Comparison of ENCODE assay signal across 9 mouse cellular contexts in genomic region chr8:124171557-124172528, GRCm38 (mm10). TPM values are rescaled to one million over a fixed set of nuclear protein-coding genes. Genes with fewer than 3 reads are reported as not detected.
DNase-seq lines count a peak whose midpoint lies in the region; ATAC-seq lines count a peak whose summit lies in the region.
"Had no signal": no experiment of that assay in that cellular context is flagged by ENCODE, and none has a peak within 500 bp of the region (broad histone marks: within the 10 kb centered on the region; RNA-seq: fewer than 3 reads in every experiment).

No protein-coding gene starts in this region.

- DNase-seq in forebrain, embryonic 11.5 days (ENCODE audit: low spot score), result no peak
- DNase-seq in limb, embryonic 10.5 days (ENCODE audit: low spot score), result no peak
- peak; percentile 91 for DNase-seq in embryonic facial prominence, embryonic 14.5 days (ENCODE audit: low spot score)
- DNase-seq in frontal cortex, postnatal 10 days (ENCODE audit: low spot score in 2 of 2), result no peak

- 47% methylated on average over 17 of the region's 17 CpGs for WGBS in forebrain, embryonic 15.5 days
- 73% methylated on average over 17 of the region's 17 CpGs for WGBS in forebrain, embryonic 11.5 days
- 56% methylated on average over 17 of the region's 17 CpGs for WGBS in limb, embryonic 13.5 days
- 86% methylated on average over 17 of the region's 17 CpGs for WGBS in limb, embryonic 10.5 days
- WGBS in embryonic facial prominence, embryonic 14.5 days, result 42% methylated on average over 17 of the region's 17 CpGs
- WGBS in neural tube, embryonic 14.5 days, result 57% methylated on average over 17 of the region's 17 CpGs

- H3K4me2 ChIP-seq in forebrain, embryonic 15.5 days (replicated peaks), result no peak overlapping the region
- no peak overlapping the region for H3K4me2 ChIP-seq in forebrain, embryonic 11.5 days (ENCODE audit: low read depth, low read length, severe bottlenecking)
- H3K4me2 ChIP-seq in limb, embryonic 13.5 days (replicated peaks), result peak overlapping the region; percentile 25; the same call in 1 of the 2 replicates
- peak overlapping the region; percentile 23; the same call in 1 of the 2 replicates for H3K4me2 ChIP-seq in embryonic facial prominence, embryonic 14.5 days (ENCODE audit: low read depth, low read length)
- no peak overlapping the region for H3K4me2 ChIP-seq in neural tube, embryonic 14.5 days (ENCODE audit: low read depth, low read length)

- peak overlapping the region; percentile 47 for H3K27ac ChIP-seq in forebrain, embryonic 15.5 days (replicated peaks)
- no peak overlapping the region for H3K27ac ChIP-seq in forebrain, embryonic 11.5 days (ENCODE audit: low read depth, low read length)
- peak overlapping the region; percentile 71 for H3K27ac ChIP-seq in limb, embryonic 13.5 days
- no peak overlapping the region for H3K27ac ChIP-seq in limb, embryonic 10.5 days
- peak overlapping the region; percentile 75 for H3K27ac ChIP-seq in embryonic facial prominence, embryonic 14.5 days (replicated peaks; ENCODE audit: low read depth, low read length)
- peak overlapping the region; percentile 1; the same call in 1 of the 2 replicates for H3K27ac ChIP-seq in neural tube, embryonic 14.5 days (ENCODE audit: low read depth, low read length)
- H3K27ac ChIP-seq: liver, embryonic 14.5 days had no signal

- H3K27me3 ChIP-seq in forebrain, embryonic 15.5 days, result no peaks in the 10 kb centered on the region
- H3K27me3 ChIP-seq in forebrain, embryonic 11.5 days (ENCODE audit: control insufficient read depth, insufficient read depth, low read length), result no peaks in the 10 kb centered on the region
- no peaks in the 10 kb centered on the region for H3K27me3 ChIP-seq in limb, embryonic 13.5 days
- H3K27me3 ChIP-seq in limb, embryonic 10.5 days (ENCODE audit: low read depth, poor library complexity, severe bottlenecking), result peaks cover 6% of the 10 kb centered on the region; the same call in 1 of the 2 replicates
- H3K27me3 ChIP-seq in embryonic facial prominence, embryonic 14.5 days (replicated peaks; ENCODE audit: control insufficient read depth, insufficient read depth, low read length), result no peaks in the 10 kb centered on the region
- no peaks in the 10 kb centered on the region for H3K27me3 ChIP-seq in neural tube, embryonic 14.5 days (ENCODE audit: control insufficient read depth, insufficient read depth, low read length)

- H3K9me3 ChIP-seq in forebrain, embryonic 15.5 days, result no peaks in the 10 kb centered on the region
- H3K9me3 ChIP-seq in forebrain, embryonic 11.5 days (ENCODE audit: control insufficient read depth, low read length), result no peaks in the 10 kb centered on the region
- H3K9me3 ChIP-seq in limb, embryonic 13.5 days, result no peaks in the 10 kb centered on the region
- no peaks in the 10 kb centered on the region for H3K9me3 ChIP-seq in limb, embryonic 10.5 days (replicated peaks)
- H3K9me3 ChIP-seq in embryonic facial prominence, embryonic 14.5 days (ENCODE audit: control insufficient read depth, low read length), result no peaks in the 10 kb centered on the region
- no peaks in the 10 kb centered on the region for H3K9me3 ChIP-seq in neural tube, embryonic 14.5 days (ENCODE audit: control insufficient read depth, low read length)

- H3K9ac ChIP-seq in forebrain, embryonic 15.5 days (replicated peaks), result no peak overlapping the region
- no peak overlapping the region for H3K9ac ChIP-seq in forebrain, embryonic 11.5 days (ENCODE audit: low read length)
- 0 out of 2 replicates have a peak overlapping the region, but pooled peaks have one; percentile 35 for H3K9ac ChIP-seq in limb, embryonic 13.5 days
- H3K9ac ChIP-seq in embryonic facial prominence, embryonic 14.5 days (ENCODE audit: low read depth, low read length), result no peak overlapping the region
- H3K9ac ChIP-seq in neural tube, embryonic 14.5 days (replicated peaks; ENCODE audit: low read depth, low read length), result no peak overlapping the region
- H3K9ac ChIP-seq: liver, embryonic 14.5 days had no signal

- H3K36me3 ChIP-seq in forebrain, embryonic 15.5 days, result no peaks in the 10 kb centered on the region
- no peaks in the 10 kb centered on the region for H3K36me3 ChIP-seq in forebrain, embryonic 11.5 days (ENCODE audit: control insufficient read depth, insufficient read depth, low read length)
- H3K36me3 ChIP-seq in limb, embryonic 13.5 days, result no peaks in the 10 kb centered on the region
- H3K36me3 ChIP-seq in limb, embryonic 10.5 days, result no peaks in the 10 kb centered on the region
- no peaks in the 10 kb centered on the region for H3K36me3 ChIP-seq in embryonic facial prominence, embryonic 14.5 days (ENCODE audit: control insufficient read depth, insufficient read depth, low read length)
- no peaks in the 10 kb centered on the region for H3K36me3 ChIP-seq in neural tube, embryonic 14.5 days (ENCODE audit: control insufficient read depth, insufficient read depth, low read length)

- ATAC-seq in forebrain, embryonic 15.5 days (replicated peaks), result peak; percentile 55; the same call in 1 of the 2 replicates
- no peak for ATAC-seq in forebrain, embryonic 11.5 days (replicated peaks; ENCODE audit: low FRiP score)
- ATAC-seq in limb, embryonic 13.5 days (ENCODE audit: low FRiP score, low read depth), result peak; percentile 51
- ATAC-seq in embryonic facial prominence, embryonic 14.5 days (ENCODE audit: low read depth), result peak; percentile 72; the same call in 1 of the 2 replicates
- no peak for ATAC-seq in neural tube, embryonic 14.5 days (ENCODE audit: low read depth)
- ATAC-seq in erythroblast, adult 5-6 weeks (replicated peaks; ENCODE audit: low FRiP score, poor library complexity, severe bottlenecking), result no peak

- H3K4me1 ChIP-seq in forebrain, embryonic 15.5 days, result peaks cover 58% of the 10 kb centered on the region
- H3K4me1 ChIP-seq in forebrain, embryonic 11.5 days (replicated peaks; ENCODE audit: control insufficient read depth, insufficient read depth, low read length), result no peaks in the 10 kb centered on the region
- peaks cover 23% of the 10 kb centered on the region for H3K4me1 ChIP-seq in limb, embryonic 13.5 days
- H3K4me1 ChIP-seq in limb, embryonic 10.5 days, result no peaks in the 10 kb centered on the region
- H3K4me1 ChIP-seq in embryonic facial prominence, embryonic 14.5 days (ENCODE audit: control insufficient read depth, insufficient read depth, low read length), result peaks cover 24% of the 10 kb centered on the region
- H3K4me1 ChIP-seq in neural tube, embryonic 14.5 days (ENCODE audit: control insufficient read depth, insufficient read depth, low read length), result peaks cover 11% of the 10 kb centered on the region

- H3K4me3 ChIP-seq in forebrain, embryonic 15.5 days, result no peak overlapping the region
- no peak overlapping the region for H3K4me3 ChIP-seq in forebrain, embryonic 11.5 days (ENCODE audit: low read depth, low read length)
- H3K4me3 ChIP-seq in limb, embryonic 13.5 days, result no peak overlapping the region
- H3K4me3 ChIP-seq in limb, embryonic 10.5 days, result no peak overlapping the region
- H3K4me3 ChIP-seq in embryonic facial prominence, embryonic 14.5 days (ENCODE audit: low read depth, low read length), result no peak overlapping the region
- H3K4me3 ChIP-seq in neural tube, embryonic 14.5 days (ENCODE audit: low read depth, low read length), result no peak overlapping the region

RNA-seq across cellular contexts. Expression of gene Galnt2, which starts 59.3 kb away (rescaled TPM):
- 54.2 and 56.3 TPM in 2 replicates for polyA plus RNA-seq in forebrain, embryonic 15.5 days (2015; fragmentation: Nextera tagmentation; extraction: Ambion mirVana)
- 81.6 and 83.7 TPM in 2 replicates for polyA plus RNA-seq in forebrain, embryonic 11.5 days (2014; fragmentation: Nextera tagmentation; extraction: Ambion mirVana)
- polyA plus RNA-seq in limb, embryonic 13.5 days (2015; fragmentation: Nextera tagmentation; extraction: Ambion mirVana), result 48.0 and 51.4 TPM in 2 replicates
- 35.0 and 43.7 TPM in 2 replicates for polyA plus RNA-seq in limb, embryonic 10.5 days (2016; fragmentation: Nextera tagmentation; extraction: Ambion mirVana)
- 66.1 and 70.0 TPM in 2 replicates for polyA plus RNA-seq in embryonic facial prominence, embryonic 14.5 days (2014; fragmentation: Nextera tagmentation; extraction: Ambion mirVana)
- polyA plus RNA-seq in neural tube, embryonic 14.5 days (2014; fragmentation: Nextera tagmentation; extraction: Ambion mirVana), result 55.8 and 57.7 TPM in 2 replicates
- 18.2 and 26.9 TPM in 2 replicates for total RNA-seq in erythroblast, adult 5-6 weeks (2015; ENCODE audit: low replicate concordance)
- total RNA-seq in erythroblast, adult 5-6 weeks (2017; ENCODE audit: low replicate concordance), result 0.51 and 21.3 TPM in 2 replicates

Comparison
In these comparisons a context has a peak if more than half of its experiments do, and no peak if none do; other contexts are left out.
1. ATAC-seq: peak in forebrain, embryonic 15.5 days (single experiment), limb, embryonic 13.5 days (single experiment) and embryonic facial prominence, embryonic 14.5 days (single experiment); none in forebrain, embryonic 11.5 days (single experiment), neural tube, embryonic 14.5 days (single experiment) and erythroblast, adult 5-6 weeks (single experiment).
2. H3K27ac ChIP-seq: peak in forebrain, embryonic 15.5 days (single experiment), limb, embryonic 13.5 days (single experiment), embryonic facial prominence, embryonic 14.5 days (single experiment) and neural tube, embryonic 14.5 days (single experiment); none in forebrain, embryonic 11.5 days (single experiment) and limb, embryonic 10.5 days (single experiment).
3. H3K4me2 ChIP-seq: peak in limb, embryonic 13.5 days (single experiment) and embryonic facial prominence, embryonic 14.5 days (single experiment); none in forebrain, embryonic 15.5 days (single experiment), forebrain, embryonic 11.5 days (single experiment) and neural tube, embryonic 14.5 days (single experiment).